Mouse (Mus musculus) lung, postnatal 4 days (tissue): ENCODE results near the gene Naa80.

Experiments
- DNase-seq, 2 experiments: peaks; one replicate each; pipeline ENCODE4 v3.0.0; 2021

Naa80 gene

GRCm38 (mm10) chr9:107578587-107578986 lies at the start of gene Naa80:
Gene Naa80, plus strand, starts transcription at chr9:107578887.
- no peak for DNase-seq

GRCm38 (mm10) chr9:107533791-107534407 lies 44.8 kb upstream of the Naa80 start, which contains the start of gene Tmem115:
Gene Tmem115, plus strand, starts transcription at chr9:107533945.
- DNase-seq = peak; percentile 94 to 97

DNA sequence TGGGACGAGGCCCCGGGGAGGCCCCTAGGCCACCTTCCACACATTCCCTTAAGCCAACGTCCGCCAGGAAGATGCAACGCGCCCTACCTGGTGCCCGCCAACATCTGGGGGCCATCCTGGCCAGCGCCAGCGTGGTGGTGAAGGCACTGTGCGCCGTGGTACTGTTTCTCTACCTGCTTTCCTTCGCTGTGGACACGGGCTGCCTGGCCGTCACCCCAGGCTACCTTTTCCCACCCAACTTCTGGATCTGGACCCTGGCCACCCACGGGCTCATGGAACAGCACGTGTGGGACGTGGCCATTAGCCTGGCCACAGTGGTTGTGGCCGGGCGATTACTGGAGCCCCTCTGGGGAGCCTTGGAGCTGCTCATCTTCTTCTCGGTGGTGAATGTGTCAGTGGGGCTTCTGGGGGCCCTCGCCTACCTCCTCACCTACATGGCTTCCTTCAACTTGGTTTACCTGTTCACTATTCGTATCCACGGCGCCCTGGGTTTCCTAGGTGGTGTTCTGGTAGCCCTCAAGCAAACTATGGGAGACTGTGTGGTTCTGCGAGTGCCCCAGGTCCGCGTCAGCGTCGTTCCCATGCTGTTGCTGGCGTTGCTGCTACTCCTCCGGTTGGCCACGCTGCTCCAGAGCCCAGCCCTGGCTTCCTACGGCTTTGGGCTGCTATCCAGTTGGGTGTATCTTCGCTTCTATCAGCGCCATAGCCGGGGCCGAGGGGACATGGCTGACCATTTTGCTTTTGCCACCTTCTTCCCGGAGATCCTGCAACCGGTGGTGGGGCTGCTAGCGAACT lies 44.1 kb upstream of the Naa80 start:
- DNase-seq = peak; percentile 42 to 51

DNA sequence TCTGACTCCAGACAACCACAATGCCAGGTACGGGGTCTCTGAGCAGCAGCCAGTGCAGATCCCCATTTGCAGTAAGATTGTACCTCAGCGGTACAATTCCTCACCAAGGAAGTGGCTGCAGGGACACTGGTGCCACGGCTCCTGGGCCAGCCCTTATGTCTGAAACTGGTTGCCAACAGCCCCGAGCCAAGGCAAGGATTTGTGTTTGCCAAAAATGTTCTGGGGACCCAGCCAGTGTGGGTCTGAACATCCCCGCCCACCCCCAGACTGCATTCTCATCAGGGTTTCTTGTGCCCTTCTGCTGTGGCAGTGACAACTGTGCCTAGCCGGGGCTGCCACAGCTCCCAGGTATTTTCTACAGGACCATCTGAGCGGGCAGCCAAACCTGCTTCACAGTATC lies 40.5 kb upstream of the Naa80 start:
- no peak for DNase-seq

DNA sequence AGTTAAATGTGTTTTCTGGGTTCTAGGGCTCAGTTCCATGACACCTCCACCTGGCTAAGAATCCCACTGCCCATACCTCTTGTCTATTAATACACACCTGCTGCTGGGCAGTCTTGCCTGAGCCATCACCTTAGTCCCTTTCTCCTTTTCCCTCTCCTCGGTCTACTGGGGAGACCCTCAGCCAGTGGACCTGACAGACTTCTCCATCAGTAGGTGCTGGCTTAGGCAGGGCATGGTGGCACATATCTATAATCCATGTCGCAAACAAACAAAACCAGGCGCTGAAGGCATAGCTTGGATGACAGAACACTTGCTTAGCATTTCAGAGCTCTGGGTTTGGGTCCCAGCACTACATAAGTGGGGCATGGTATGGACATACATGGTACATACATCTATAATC lies 40.0 kb upstream of the Naa80 start:
- DNase-seq = no peak

DNA sequence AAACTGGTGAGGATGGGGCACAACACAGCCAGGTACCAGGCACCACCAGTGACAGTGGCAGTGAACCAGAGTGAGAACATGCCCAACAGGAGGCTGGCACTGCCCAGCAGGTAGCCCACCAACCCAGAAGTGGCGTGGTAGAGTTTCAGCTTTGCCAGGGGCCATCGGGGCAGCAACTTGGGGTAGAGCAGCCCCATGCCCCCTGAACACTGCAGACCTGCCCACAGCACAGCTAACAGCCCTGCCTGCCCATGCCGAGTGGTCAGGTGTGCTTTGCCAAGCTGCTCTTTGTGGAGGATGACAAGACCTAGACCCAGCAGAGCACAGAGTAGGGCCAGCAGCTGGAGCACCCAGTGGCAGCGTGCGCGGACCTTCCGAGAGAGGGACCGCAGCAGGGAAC lies 38.7 kb upstream of the Naa80 start:
- DNase-seq = peak in 1 of 2 experiments; percentile 20

- no peak for DNase-seq
These were observed 38.3 kb upstream of the Naa80 start for GRCm38 (mm10) chr9:107540420-107540819.

DNA sequence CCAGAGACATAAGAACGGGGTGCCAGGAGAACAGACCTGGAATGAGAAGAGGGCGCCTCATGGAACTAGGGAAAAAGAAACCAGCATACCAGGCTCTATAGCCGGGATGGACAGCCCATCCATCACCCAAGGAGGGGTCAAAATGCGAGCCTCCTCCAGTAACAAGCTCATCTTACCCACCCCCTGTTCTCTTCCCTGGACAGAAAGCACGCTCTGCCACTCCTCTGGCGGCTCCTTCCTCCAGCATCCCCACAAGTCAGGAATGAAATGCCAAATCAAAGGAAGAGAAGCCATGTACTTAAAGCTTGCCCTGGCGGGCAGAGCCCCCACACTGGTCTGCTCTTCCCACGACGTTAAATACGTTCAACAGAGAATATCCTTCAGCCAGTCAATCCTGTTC lies 37.7 kb upstream of the Naa80 start:
- DNase-seq = no peak

DNA sequence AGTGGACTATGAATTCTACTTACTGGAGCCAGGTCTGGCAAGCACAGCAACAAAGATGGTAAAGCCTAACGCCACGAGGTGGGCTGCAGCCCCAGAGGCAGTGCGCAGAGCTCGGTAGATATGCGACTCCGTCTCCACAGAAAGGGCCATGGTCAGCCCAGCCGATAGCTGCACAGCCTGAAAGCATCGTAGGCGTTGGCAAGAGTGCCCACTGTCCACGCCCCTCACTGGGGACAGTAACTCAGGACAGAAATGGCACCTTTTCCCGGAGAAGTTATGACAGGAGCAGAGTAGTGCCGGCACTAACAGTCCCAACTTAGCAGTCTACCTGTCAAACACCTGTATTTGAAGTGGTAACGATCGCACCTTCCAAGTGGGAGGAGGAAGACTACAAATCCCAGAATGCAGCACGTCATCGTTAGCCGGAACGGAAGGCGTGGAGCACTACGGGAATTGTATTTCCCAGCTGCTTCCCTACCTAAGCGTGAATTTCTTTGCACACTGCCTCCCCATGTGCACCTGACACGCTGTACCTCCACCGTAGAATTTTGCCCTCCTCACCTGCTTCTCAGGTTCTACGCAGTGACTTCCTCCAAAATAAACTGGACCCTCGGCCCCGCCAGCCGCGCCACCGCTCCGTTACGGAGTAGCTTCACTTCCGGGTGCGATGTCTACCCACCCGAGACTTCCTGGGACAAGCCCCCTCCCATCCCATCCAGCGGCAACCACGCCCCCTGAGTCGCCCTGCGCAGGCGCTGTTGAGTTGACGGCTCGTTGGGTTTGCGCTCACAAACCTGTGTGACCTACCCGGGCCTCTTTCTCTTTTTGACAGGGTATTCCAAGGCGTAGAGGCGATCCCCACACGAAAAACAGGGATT lies 37.0 kb upstream of the Naa80 start, which contains the start of the genes Cyb561d2 and Nprl2:
Cyb561d2 (minus strand) TSS at position 720 of the 878 bp plus-strand sequence.
Nprl2 (plus strand) TSS at position 753 of the 878 bp plus-strand sequence.
- peak; percentile 95 to 96 for DNase-seq

GRCm38 (mm10) chr9:107542352-107542686 lies 36.4 kb upstream of the Naa80 start:
- DNase-seq = no peak

DNA sequence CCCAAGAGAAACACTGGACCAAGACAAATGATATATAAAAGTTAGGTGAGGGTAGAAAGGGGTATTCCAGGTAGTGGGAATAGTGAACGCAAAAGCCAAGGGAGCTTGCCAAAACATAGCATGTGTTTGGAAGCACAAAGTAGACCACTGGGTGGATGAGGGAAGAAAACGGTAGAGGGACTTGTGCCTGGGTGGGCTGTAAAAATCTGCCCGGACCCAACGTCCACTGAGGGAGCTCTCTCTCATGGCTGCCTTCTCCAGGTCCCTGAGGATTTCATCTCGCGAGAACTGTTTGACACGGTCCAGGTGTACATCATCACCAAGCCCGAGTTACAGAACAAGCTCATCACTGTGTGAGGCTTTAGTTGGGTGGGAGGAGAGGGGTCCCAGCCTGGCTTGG lies 36.0 kb upstream of the Naa80 start:
- no peak for DNase-seq

- DNase-seq = peak in 1 of 2 experiments; percentile 23
These were observed 35.4 kb upstream of the Naa80 start for GRCm38 (mm10) chr9:107543299-107543698.

DNA sequence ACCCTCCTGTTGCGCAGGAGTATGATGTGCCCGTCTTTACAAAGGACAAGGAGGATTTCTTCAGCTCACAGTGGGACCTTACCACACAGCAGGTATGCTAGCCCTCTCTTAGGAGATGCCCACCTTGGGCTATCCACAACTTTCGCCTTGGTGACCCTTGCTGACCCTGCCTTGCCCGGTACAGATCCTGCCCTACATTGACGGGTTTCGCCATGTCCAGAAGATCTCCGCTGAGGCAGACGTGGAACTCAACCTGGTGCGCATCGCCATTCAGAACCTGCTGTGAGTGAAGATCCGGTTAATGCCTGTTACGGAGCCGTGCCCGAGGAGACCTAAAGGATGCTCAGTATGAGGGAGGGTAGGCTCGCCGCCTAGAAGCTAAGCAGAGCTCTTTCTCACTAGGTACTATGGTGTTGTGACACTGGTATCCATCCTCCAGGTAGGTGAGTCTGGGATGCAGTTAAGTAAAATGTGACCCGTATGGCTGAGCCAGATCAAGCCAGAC lies 34.4 kb upstream of the Naa80 start:
- DNase-seq = peak in 1 of 2 experiments; percentile 22

GRCm38 (mm10) chr9:107544729-107545128 lies 34.0 kb upstream of the Naa80 start:
- DNase-seq = no peak

GRCm38 (mm10) chr9:107545199-107545598 lies 33.5 kb upstream of the Naa80 start:
- no peak for DNase-seq

DNA sequence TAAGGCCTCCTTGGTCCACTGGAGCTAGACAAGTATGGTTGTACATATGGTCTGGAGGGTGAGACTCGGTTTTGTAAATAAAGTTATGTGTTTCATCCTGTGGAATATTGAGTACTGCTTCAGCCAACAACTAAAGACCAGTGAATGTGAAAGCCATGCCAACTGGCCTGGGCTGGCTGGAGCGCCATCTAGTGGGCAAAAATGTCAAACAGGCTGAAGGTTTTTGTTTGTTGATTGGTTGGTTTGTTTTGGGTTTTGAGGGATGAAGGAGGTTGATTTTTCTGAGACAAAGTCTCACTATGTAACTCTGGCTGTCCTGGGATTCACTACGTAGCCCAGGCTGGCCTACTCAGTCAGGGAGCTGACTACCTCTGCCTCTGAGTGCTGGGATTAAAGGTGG lies 33.1 kb upstream of the Naa80 start:
- peak; percentile 65 to 84 for DNase-seq

DNA sequence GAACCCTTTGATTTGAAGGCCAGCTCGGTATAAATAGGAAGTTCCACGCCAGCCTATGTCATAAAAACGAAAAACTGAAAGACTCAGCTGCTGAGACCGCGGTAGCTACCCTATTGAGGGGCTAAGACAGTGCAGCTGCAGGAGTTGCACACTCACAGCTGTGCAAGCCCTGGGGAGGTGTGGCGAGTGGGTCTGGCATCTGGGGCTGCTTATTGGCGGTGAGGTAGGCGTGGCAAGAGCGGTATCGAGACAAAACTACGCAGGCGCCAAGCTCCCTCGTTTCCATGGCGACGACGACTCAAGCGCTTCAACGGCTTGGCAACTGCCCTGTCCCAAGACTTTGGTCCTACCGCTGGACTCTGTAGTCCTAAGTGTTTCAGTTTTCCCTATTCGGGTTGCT lies 31.7 kb upstream of the Naa80 start, which contains the start of gene Zmynd10:
Zmynd10 (plus strand) TSS at position 273 of the 400 bp plus-strand sequence.
- DNase-seq = peak; percentile 92 to 94

DNA sequence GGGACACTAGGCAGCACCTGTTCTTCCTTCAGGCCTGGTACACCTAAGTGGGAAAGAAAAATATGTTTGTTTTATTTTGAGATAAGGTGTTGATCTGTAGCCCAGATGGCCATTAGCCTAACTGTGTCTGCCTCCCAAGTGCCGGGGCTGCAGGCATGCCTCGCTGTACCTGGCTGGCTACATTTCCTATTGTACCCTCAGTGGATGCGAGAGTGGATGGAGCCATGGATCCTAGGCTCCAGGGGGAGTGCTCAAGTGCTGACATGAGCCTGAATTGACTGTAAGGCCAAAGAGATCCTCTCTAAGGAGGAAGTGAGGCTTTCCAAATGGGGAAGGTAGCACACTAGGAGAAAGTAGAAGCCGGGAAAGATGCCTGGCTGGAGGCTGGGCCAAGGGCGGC lies 30.7 kb upstream of the Naa80 start:
- DNase-seq = no peak

DNA sequence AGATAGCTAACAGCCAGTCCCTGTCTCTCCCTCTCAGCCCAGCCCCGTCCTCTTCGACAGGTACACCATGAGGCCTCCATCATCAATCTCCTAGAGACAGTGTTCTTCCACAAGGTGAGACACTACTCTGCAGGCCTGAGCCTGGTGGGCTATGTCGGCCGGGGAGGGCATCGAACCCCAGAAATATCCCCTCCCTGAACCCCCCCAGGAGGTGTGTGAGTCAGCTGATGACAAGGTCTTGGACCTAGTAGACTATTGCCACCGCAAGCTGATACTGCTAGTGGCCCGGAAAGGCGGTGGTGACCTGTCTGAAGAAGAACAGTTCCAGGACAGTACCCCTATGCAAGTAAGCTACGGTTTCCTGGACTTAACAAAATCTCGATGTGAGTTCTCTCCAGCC lies 29.9 kb upstream of the Naa80 start:
- DNase-seq = no peak

GRCm38 (mm10) chr9:107549297-107550074 lies 29.2 kb upstream of the Naa80 start:
- no peak for DNase-seq

DNA sequence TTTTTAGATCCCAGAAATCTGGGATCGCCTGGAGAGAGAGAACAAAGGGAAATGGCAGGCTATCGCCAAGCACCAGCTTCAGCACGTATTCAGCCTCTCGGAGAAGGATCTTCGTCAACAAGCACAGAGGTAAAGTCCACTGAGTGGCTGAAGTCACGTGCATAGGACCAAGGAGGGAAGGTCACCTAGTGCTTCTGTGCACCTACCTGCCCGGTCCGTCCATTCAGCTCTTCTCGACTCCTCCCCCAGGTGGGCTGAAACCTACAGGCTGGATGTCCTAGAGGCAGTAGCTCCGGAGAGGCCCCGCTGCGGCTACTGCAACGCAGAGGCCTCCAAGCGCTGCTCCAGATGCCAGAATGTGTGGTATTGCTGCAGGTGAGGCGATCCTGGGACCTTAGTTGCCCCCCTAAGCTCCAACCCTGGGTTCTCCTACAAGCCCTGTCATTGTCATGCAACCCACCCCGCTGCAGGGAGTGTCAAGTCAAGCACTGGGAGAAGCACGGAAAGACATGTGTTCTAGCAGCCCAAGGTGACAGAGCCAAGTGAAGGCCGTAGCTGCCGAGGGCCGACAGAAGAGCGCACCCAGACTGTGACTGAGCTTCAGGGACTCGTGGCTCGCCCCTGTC lies 28.1 kb upstream of the Naa80 start:
- peak in 1 of 2 experiments; percentile 59 for DNase-seq
